Mouse (Mus musculus): Measurements from ENCODE around the gene Serpinb6b.
"Not testable (repeated sequence)": the region's sequence is repeated elsewhere in the genome, so short reads cannot be mapped to it uniquely, and the experiment has no call there.

Serpinb6b gene

GRCm38 (mm10) chr13:32964989-32965811 is at the start of gene Serpinb6b:
Gene Serpinb6b (plus strand): TSS chr13:32965209.
- DNase-seq (ENCODE audit: low spot score in 2 of 2), result no peak

DNA sequence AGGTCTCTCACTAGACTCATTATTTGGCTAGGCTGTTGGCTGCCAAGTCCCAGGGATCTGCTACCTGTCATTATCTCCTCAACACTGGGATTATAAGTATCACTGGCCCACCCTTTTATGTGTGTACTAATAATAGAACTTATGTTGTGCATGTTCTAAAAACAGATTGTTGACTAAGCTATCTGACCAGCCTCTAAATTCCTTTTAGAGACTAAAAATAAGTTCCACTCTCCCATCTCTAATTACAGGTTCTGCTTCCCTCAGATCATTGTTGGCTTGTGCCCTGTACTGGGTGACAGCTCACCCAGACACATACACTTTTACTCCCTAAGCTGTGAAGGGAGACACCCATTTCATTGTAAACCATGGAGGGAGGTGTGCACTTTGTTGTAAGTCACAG is 42.4 kb upstream of the Serpinb6b start:
- no peak for DNase-seq (ENCODE audit: low spot score in 2 of 2)

DNA sequence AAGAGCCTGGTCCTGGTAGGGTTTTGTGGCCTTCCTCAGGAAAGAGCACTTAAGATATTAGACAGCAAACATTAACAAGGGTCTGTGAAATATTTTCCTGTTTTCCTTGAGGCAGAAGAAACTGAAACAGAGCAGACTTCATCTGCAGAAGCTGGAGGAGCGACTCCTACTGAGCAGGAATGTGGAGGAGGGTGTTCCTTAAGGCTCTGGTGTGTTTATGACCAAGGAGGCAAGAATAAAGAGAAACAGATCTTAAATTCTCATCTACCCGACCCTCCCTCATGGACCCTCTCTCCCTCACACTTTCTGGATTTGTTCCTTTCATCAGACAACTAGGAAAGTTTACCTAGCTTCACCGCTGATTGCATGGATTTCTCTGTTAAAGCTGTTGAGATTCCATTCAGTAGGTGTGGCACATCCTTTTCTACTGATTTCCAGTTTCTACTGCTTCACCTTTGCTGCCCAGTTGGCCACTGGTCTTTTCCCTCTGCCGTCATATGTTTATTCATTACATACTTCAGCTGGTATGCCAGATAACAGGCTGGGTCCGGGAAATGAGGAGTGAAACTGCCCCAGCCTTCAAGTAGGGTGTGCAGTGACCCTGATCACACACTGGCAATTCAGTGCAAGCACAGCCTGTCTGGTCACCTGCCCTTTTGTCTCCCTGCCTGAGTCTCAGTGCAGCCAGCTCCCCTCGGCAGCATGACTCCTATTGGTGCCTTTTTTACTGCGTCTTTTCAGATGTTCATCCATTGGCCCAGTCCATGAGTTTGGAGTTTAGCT is 40.2 kb upstream of the Serpinb6b start:
- DNase-seq (ENCODE audit: low spot score in 2 of 2), result no peak

GRCm38 (mm10) chr13:32926661-32927060 is 38.3 kb upstream of the Serpinb6b start:
- no peak for DNase-seq (ENCODE audit: low spot score in 2 of 2)

DNA sequence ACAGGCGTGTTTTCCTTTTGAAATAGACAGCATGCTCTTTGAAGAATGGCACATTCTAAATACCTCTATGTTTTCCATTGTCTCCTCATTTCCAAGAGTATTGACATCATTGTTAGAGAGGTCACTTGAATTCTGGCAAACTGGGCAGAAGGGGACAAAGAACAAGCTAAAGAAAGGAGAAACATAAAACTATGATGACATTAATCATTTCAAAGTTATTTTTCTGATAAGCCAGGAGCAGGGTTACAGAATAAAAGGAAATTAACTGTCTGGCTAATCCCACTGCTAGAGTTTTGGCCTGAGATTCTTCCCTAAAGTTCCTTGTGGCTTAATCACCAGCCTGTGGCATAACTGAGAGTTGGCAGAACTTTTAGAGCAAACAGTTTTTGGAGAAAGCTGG is 37.8 kb upstream of the Serpinb6b start:
- DNase-seq (ENCODE audit: low spot score in 2 of 2), result no peak

GRCm38 (mm10) chr13:32929107-32929750 is 35.8 kb upstream of the Serpinb6b start:
- DNase-seq (ENCODE audit: low spot score in 2 of 2), result no peak

GRCm38 (mm10) chr13:32934706-32935381 is 30.2 kb upstream of the Serpinb6b start:
- DNase-seq (ENCODE audit: low spot score in 2 of 2), result no peak

GRCm38 (mm10) chr13:32938275-32938674 is 26.7 kb upstream of the Serpinb6b start:
- not testable (repeated sequence) for DNase-seq (ENCODE audit: low spot score in 2 of 2)

DNA sequence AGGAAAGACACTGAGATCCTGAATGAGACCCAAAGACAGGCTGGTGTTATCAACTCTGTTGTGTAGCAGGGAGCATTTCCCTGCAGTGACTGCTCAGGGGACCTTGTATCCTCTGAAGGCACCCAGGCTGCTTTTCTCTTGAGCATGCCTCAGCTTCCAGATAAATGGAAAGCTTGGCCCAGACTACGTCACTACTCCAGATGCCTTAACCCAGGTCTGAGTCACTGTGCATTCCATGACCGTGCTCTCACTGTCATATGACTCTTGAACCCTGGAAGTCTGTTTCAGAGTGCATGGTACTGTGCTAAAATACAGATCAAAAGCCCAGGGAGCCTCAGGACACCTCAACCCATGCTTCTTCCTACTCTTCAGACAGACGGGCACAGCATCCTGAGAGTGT is 25.8 kb upstream of the Serpinb6b start:
- not testable (repeated sequence) for DNase-seq (ENCODE audit: low spot score in 2 of 2)

- no peak for DNase-seq (ENCODE audit: low spot score in 2 of 2)
Observed at GRCm38 (mm10) chr13:32956537-32956936, 8.5 kb upstream of the Serpinb6b start.

GRCm38 (mm10) chr13:32957917-32958316 is 7.1 kb upstream of the Serpinb6b start:
- no peak for DNase-seq (ENCODE audit: low spot score in 2 of 2)

- not testable (repeated sequence) for DNase-seq (ENCODE audit: low spot score in 2 of 2)
Observed at GRCm38 (mm10) chr13:32958521-32958920, 6.5 kb upstream of the Serpinb6b start.

GRCm38 (mm10) chr13:32963990-32964753 is 837 bp upstream of the Serpinb6b start:
- no peak for DNase-seq (ENCODE audit: low spot score in 2 of 2)

DNA sequence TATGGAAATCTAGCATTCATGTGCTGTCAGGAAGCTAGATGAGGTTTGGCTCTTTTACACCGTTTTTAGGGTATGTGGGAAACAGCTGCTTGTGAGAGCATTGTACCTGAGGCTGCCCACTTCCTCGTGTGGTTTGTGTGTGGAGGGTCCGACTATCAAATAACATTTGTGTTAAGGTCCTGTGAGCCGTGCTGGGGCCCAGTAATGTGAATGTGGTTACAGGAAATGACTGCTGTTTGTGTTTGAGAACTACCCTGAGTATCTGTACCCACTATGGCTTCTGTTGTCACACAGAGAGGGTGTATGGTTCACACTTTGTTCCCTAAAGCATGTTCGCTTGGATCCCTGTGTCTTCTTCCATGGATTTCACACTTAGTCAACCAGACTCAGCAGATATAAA is 1.1 kb downstream of the Serpinb6b start:
- DNase-seq (ENCODE audit: low spot score in 2 of 2), result no peak

DNA sequence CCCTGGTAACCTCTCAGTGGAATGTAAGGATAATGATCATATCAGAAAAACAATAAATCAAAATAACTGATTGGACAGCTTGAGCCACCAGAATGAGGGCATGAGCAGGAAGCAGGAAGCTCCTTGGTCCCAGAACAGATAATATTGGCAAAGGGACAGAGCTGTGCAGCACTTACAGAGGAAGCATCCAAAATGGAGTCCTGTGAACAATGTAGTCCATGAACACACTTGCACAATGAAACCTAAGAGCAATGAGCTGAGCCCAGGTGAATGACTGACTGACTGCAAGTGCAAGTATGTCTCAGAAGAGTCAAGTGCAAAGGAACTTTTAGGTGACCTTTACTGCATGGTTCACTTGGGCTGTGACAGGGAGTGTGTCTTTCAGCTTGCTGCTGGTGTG is 2.2 kb downstream of the Serpinb6b start:
- no peak for DNase-seq (ENCODE audit: low spot score in 2 of 2)

DNA sequence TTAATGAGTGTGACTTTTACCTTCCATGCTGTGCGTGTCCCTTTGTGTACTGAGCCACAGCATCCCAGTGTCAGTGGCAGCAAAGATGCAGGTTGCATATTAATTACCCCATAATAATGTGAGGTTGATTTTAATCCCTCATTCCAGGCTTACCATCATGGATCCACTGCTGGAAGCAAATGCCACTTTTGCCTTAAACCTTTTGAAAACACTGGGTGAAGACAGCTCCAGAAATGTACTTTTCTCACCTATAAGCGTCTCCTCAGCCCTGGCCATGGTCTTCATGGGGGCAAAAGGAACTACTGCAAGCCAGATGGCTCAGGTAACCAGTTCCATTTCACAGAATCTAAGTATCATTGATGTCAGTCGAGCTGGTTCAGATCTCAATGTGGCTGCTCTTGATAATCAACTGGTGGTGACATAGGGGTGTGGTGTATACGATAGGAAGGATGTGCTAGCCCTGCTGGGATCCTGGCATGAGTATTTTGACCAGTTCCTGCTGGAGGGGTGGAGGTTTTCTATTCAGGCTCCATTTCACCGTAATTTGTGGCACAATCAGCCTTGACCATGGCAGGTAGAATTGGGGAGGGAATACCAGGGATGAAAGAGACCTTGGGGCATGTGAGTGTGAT is 3.5 kb downstream of the Serpinb6b start:
- no peak for DNase-seq (ENCODE audit: low spot score in 2 of 2)

- DNase-seq (ENCODE audit: low spot score in 2 of 2), result no peak
Observed at GRCm38 (mm10) chr13:32968996-32969640, 4.1 kb downstream of the Serpinb6b start.

DNA sequence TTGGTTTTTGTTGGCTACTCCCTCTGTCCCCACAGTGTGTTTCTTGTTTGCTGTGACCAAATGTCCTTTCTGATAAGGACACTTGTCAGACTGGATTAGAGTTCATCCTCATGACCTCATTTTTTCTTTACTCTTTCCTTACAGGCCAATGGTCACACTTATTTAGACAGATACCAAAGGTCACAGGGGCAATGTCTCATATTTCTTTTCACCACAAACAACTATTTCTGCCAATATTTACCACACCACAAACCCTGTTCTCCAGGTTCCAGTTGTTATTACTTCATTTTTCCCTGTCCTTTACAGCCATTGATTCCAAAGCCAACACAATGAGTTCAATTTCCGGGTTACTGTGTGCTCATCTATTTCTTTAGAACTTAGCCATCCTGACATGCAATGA is 4.6 kb downstream of the Serpinb6b start:
- no peak for DNase-seq (ENCODE audit: low spot score in 2 of 2)

DNA sequence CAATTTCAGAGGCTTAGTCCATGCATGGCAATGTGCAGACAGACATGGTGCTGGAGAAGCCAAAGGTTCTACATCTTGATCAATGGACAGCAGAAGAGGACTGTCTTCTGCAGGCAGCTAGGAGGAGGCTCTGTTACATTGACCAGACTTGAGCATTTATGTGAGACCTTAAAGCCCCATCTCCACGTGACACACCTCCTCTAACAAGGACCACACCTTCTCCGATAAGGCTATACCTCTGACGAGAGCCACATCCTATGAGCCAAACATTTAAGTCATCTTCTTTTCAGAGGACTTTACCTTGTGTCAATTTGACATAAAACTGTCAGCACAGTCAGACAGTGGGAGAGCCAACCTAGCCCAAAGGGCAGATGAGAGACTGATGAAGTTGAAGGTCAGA is 5.8 kb downstream of the Serpinb6b start:
- no peak for DNase-seq (ENCODE audit: low spot score in 2 of 2)

- no peak for DNase-seq (ENCODE audit: low spot score in 2 of 2)
Observed at GRCm38 (mm10) chr13:32974268-32974667, 9.3 kb downstream of the Serpinb6b start.
